Mouse (Mus musculus): Measurements from ENCODE around the gene Nrarp. TPM values are rescaled to one million over a fixed set of nuclear protein-coding genes. Genes with fewer than 3 reads are reported as not detected.

Gene Nrarp
- polyA plus RNA-seq, 1 experiment from 2014 or later, result 21.4 TPM

GRCm38 (mm10) chr2:25210686-25211085, 30.1 kb downstream of the Nrarp start:
- peak; percentile 41 for ATAC-seq (ENCODE audit: low FRiP score)
- Histone ChIP-seq H3K9ac (peak overlapping the region; percentile 91), H3K4me2 (peak overlapping the region; percentile 82), H3K4me3 (peak overlapping the region; percentile 90), H3K27ac (peak overlapping the region; percentile 94), H3K4me1 (replicated peaks) (peaks cover 42% of the 10 kb centered on the region), H3K36me3 (peaks cover 27% of the 10 kb centered on the region), H3K9me3 (no peaks in the 10 kb centered on the region), H3K27me3 (peaks cover 20% of the 10 kb centered on the region; the same call in 1 of the 2 replicates)
- WGBS, result under 1% methylated on average over 24 of the region's 24 CpGs

- Histone ChIP-seq H3K4me1 (replicated peaks) (peaks cover 42% of the 10 kb centered on the region), H3K27me3 (peaks cover 20% of the 10 kb centered on the region; the same call in 1 of the 2 replicates), H3K9ac (peak within 1 kb of the TSS; percentile 91), H3K27ac (peak within 1 kb of the TSS; percentile 94), H3K4me3 (peak within 1 kb of the TSS; percentile 90), H3K4me2 (peak within 1 kb of the TSS; percentile 82), H3K36me3 (peaks cover 22% of the 10 kb centered on the region), H3K9me3 (no peaks in the 10 kb centered on the region)
- under 1% methylated on average over 44 of the region's 44 CpGs for WGBS
- peak; percentile 88 for ATAC-seq (ENCODE audit: low FRiP score)
These were observed 30.6 kb downstream of the Nrarp start, which contains the start of gene Nelfb for GRCm38 (mm10) chr2:25211121-25211670. TSS of gene Nelfb (minus strand) at chr2:25211489.

GRCm38 (mm10) chr2:25213266-25213865, 32.8 kb downstream of the Nrarp start:
- Histone ChIP-seq H3K9me3 (no peaks in the 10 kb centered on the region), H3K4me2 (no peak overlapping the region), H3K36me3 (peaks cover 3% of the 10 kb centered on the region; the same call in 1 of the 2 replicates), H3K9ac (no peak overlapping the region), H3K4me1 (replicated peaks) (peaks cover 28% of the 10 kb centered on the region), H3K27me3 (peaks cover 20% of the 10 kb centered on the region; the same call in 1 of the 2 replicates), H3K27ac (no peak overlapping the region), H3K4me3 (no peak overlapping the region)
- 75% methylated on average over 23 of the region's 23 CpGs for WGBS
- no peak for ATAC-seq (ENCODE audit: low FRiP score)

GRCm38 (mm10) chr2:25214444-25214843, 33.9 kb downstream of the Nrarp start, which contains the start of gene Stpg3:
TSS of gene Stpg3 (minus strand) at chr2:25214637.
- Histone ChIP-seq H3K9me3 (no peaks in the 10 kb centered on the region), H3K4me3 (no peak within 1 kb of the TSS), H3K9ac (no peak within 1 kb of the TSS), H3K4me2 (no peak within 1 kb of the TSS), H3K27ac (no peak within 1 kb of the TSS), H3K36me3 (no peaks in the 10 kb centered on the region), H3K4me1 (replicated peaks) (peaks cover 19% of the 10 kb centered on the region), H3K27me3 (peaks cover 20% of the 10 kb centered on the region; the same call in 1 of the 2 replicates)
- no peak for ATAC-seq (ENCODE audit: low FRiP score)
- WGBS, result 72% methylated on average over 3 of the region's 3 CpGs

GRCm38 (mm10) chr2:25217666-25218065, 37.1 kb downstream of the Nrarp start:
- H3K27ac ChIP-seq, result no peak overlapping the region
- H3K9ac ChIP-seq, result no peak overlapping the region
- H3K27me3 ChIP-seq, result peaks cover 20% of the 10 kb centered on the region; the same call in 1 of the 2 replicates
- no peak overlapping the region for H3K4me3 ChIP-seq
- no peak overlapping the region for H3K4me2 ChIP-seq
- ATAC-seq (ENCODE audit: low FRiP score), result no peak
- H3K36me3 ChIP-seq, result peaks cover 9% of the 10 kb centered on the region
- no peaks in the 10 kb centered on the region for H3K4me1 ChIP-seq (replicated peaks)
- no peaks in the 10 kb centered on the region for H3K9me3 ChIP-seq
- WGBS, result 73% methylated on average over 2 of the region's 2 CpGs

- no peaks in the 10 kb centered on the region for H3K9me3 ChIP-seq
These were observed 37.9 kb downstream of the Nrarp start, which contains the start of gene Fam166a for GRCm38 (mm10) chr2:25218445-25218844. TSS of gene Fam166a (plus strand) at chr2:25218745.

GRCm38 (mm10) chr2:25221331-25221772, 40.8 kb downstream of the Nrarp start:
- WGBS, result 72% methylated on average over 5 of the region's 5 CpGs
- H3K9me3 ChIP-seq, result no peaks in the 10 kb centered on the region
- no peak overlapping the region for H3K4me2 ChIP-seq
- H3K9ac ChIP-seq, result no peak overlapping the region
- H3K36me3 ChIP-seq, result peaks cover 9% of the 10 kb centered on the region
- H3K4me1 ChIP-seq (replicated peaks), result peaks cover 17% of the 10 kb centered on the region
- no peak for ATAC-seq (ENCODE audit: low FRiP score)
- no peak overlapping the region for H3K27ac ChIP-seq
- H3K27me3 ChIP-seq, result no peaks in the 10 kb centered on the region
- no peak overlapping the region for H3K4me3 ChIP-seq

More at GRCm38 (mm10) chr2:25218445-25218844, 37.9 kb downstream of the Nrarp start, which contains the start of gene Fam166a:
- Histone ChIP-seq H3K27me3 (peaks cover 14% of the 10 kb centered on the region; the same call in 1 of the 2 replicates), H3K36me3 (peaks cover 9% of the 10 kb centered on the region), H3K9ac (no peak within 1 kb of the TSS), H3K27ac (no peak within 1 kb of the TSS), H3K4me3 (no peak within 1 kb of the TSS), H3K4me1 (replicated peaks) (peaks cover 4% of the 10 kb centered on the region), H3K4me2 (no peak within 1 kb of the TSS)
- no peak for ATAC-seq (ENCODE audit: low FRiP score)

GRCm38 (mm10) chr2:25223681-25224491, 43.3 kb downstream of the Nrarp start:
- H3K4me1 ChIP-seq (replicated peaks), result peaks cover 22% of the 10 kb centered on the region

GRCm38 (mm10) chr2:25224492-25224765, 43.9 kb downstream of the Nrarp start, which contains the start of gene Tubb4b:
TSS of gene Tubb4b (minus strand) at chr2:25224702.
- Histone ChIP-seq H3K9ac (peak within 1 kb of the TSS; percentile 90), H3K9me3 (no peaks in the 10 kb centered on the region), H3K27ac (peak within 1 kb of the TSS; percentile 97), H3K36me3 (peaks cover 9% of the 10 kb centered on the region), H3K27me3 (no peaks in the 10 kb centered on the region), H3K4me3 (peak within 1 kb of the TSS; percentile 88), H3K4me1 (replicated peaks) (peaks cover 25% of the 10 kb centered on the region), H3K4me2 (peak within 1 kb of the TSS; percentile 92)
- WGBS, result under 1% methylated on average over 17 of the region's 17 CpGs
- ATAC-seq (ENCODE audit: low FRiP score), result no peak

More at GRCm38 (mm10) chr2:25223681-25224491, 43.3 kb downstream of the Nrarp start:
- WGBS, result 3% methylated on average over 40 of the region's 53 CpGs
- peak overlapping the region; percentile 94 for H3K27ac ChIP-seq
- H3K4me3 ChIP-seq, result peak overlapping the region; percentile 88
- H3K9me3 ChIP-seq, result no peaks in the 10 kb centered on the region
- ATAC-seq (ENCODE audit: low FRiP score), result no peak; the same call in 1 of the 2 replicates
- peaks cover 9% of the 10 kb centered on the region for H3K36me3 ChIP-seq
- H3K9ac ChIP-seq, result peak overlapping the region; percentile 90
- peak overlapping the region; percentile 92 for H3K4me2 ChIP-seq
- no peaks in the 10 kb centered on the region for H3K27me3 ChIP-seq

- Histone ChIP-seq H3K27me3 (0 out of 2 replicates have a peak, but pooled peaks cover 1% of the 10 kb centered on the region), H3K9me3 (no peaks in the 10 kb centered on the region), H3K4me3 (peak overlapping the region; percentile 49), H3K4me2 (peak overlapping the region; percentile 56), H3K4me1 (replicated peaks) (peaks cover 25% of the 10 kb centered on the region), H3K36me3 (peaks cover 9% of the 10 kb centered on the region), H3K27ac (peak overlapping the region; percentile 97), H3K9ac (peak overlapping the region; percentile 73)
- WGBS, result 2% methylated on average over 41 of the region's 41 CpGs
- peak; percentile 98 for ATAC-seq (ENCODE audit: low FRiP score)
These were observed 44.5 kb downstream of the Nrarp start for GRCm38 (mm10) chr2:25224766-25225752.

GRCm38 (mm10) chr2:25225811-25226379, 45.3 kb downstream of the Nrarp start:
- peak overlapping the region; percentile 56 for H3K4me2 ChIP-seq
- H3K4me3 ChIP-seq, result 0 out of 2 replicates have a peak overlapping the region, but pooled peaks have one; percentile 49

More at GRCm38 (mm10) chr2:25225811-25226379, 45.3 kb downstream of the Nrarp start:
- peaks cover 25% of the 10 kb centered on the region for H3K4me1 ChIP-seq (replicated peaks)
- 0 out of 2 replicates have a peak, but pooled peaks cover 10% of the 10 kb centered on the region for H3K27me3 ChIP-seq
- H3K27ac ChIP-seq, result peak overlapping the region; percentile 97
- 80% methylated on average over 8 of the region's 8 CpGs for WGBS
- ATAC-seq (ENCODE audit: low FRiP score), result no peak
- H3K9me3 ChIP-seq, result no peaks in the 10 kb centered on the region
- H3K36me3 ChIP-seq, result peaks cover 9% of the 10 kb centered on the region
- H3K9ac ChIP-seq, result peak overlapping the region; percentile 73

Data from hindbrain, embryonic 13.5 days (tissue).